Mouse (Mus musculus): Measurements from ENCODE around the gene Det1. TPM values are rescaled to one million over a fixed set of nuclear protein-coding genes. Genes with fewer than 3 reads are reported as not detected.

The Det1 gene
- polyA plus RNA-seq, 1 experiment from 2014 or later, result 15.6 TPM

- Histone ChIP-seq H3K27ac (replicated peaks; ENCODE audit: low read depth, low read length) (no peak overlapping the region), H3K36me3 (ENCODE audit: control insufficient read depth, insufficient read depth, low read length) (no peaks in the 10 kb centered on the region), H3K27me3 (replicated peaks; ENCODE audit: control insufficient read depth, insufficient read depth, low read length) (peaks cover 57% of the 10 kb centered on the region), H3K9me3 (ENCODE audit: control insufficient read depth, low read length) (no peaks in the 10 kb centered on the region), H3K4me2 (ENCODE audit: low read depth, low read length) (no peak overlapping the region), H3K4me1 (ENCODE audit: control insufficient read depth, insufficient read depth, low read length) (peaks cover 11% of the 10 kb centered on the region; the same call in 1 of the 2 replicates), H3K9ac (ENCODE audit: low read depth, low read length) (no peak overlapping the region), H3K4me3 (ENCODE audit: low read depth, low read length) (no peak overlapping the region)
- no peak for ATAC-seq (ENCODE audit: low read depth)
- DNase-seq (ENCODE audit: low spot score), result peak; percentile 58
- WGBS, result 14% methylated on average over 6 of the region's 6 CpGs
Observed at GRCm38 (mm10) chr7:78884139-78884538, 37.1 kb upstream of the Det1 start.

GRCm38 (mm10) chr7:78883726-78884060 is 36.6 kb upstream of the Det1 start:
- DNase-seq (ENCODE audit: low spot score), result no peak
- peaks cover 57% of the 10 kb centered on the region for H3K27me3 ChIP-seq (replicated peaks; ENCODE audit: control insufficient read depth, insufficient read depth, low read length)

GRCm38 (mm10) chr7:78883016-78883725 is 36.1 kb upstream of the Det1 start:
- H3K27ac ChIP-seq (replicated peaks; ENCODE audit: low read depth, low read length), result no peak overlapping the region
- peak overlapping the region; percentile 33 for H3K4me3 ChIP-seq (ENCODE audit: low read depth, low read length)
- H3K9ac ChIP-seq (ENCODE audit: low read depth, low read length), result peak overlapping the region; percentile 21; the same call in 1 of the 2 replicates
- H3K36me3 ChIP-seq (ENCODE audit: control insufficient read depth, insufficient read depth, low read length), result no peaks in the 10 kb centered on the region
- ATAC-seq (ENCODE audit: low read depth) (no peak), DNase-seq (ENCODE audit: low spot score) (peak; percentile 25)
- H3K27me3 ChIP-seq (replicated peaks; ENCODE audit: control insufficient read depth, insufficient read depth, low read length), result peaks cover 57% of the 10 kb centered on the region
- H3K4me2 ChIP-seq (ENCODE audit: low read depth, low read length), result peak overlapping the region; percentile 53
- H3K4me1 ChIP-seq (ENCODE audit: control insufficient read depth, insufficient read depth, low read length), result peaks cover 11% of the 10 kb centered on the region; the same call in 1 of the 2 replicates
- WGBS, result 1% methylated on average over 29 of the region's 34 CpGs
- H3K9me3 ChIP-seq (ENCODE audit: control insufficient read depth, low read length), result no peaks in the 10 kb centered on the region

More at GRCm38 (mm10) chr7:78883726-78884060, 36.6 kb upstream of the Det1 start:
- Histone ChIP-seq H3K9ac (ENCODE audit: low read depth, low read length) (no peak overlapping the region; the same call in 1 of the 2 replicates), H3K36me3 (ENCODE audit: control insufficient read depth, insufficient read depth, low read length) (no peaks in the 10 kb centered on the region), H3K4me1 (ENCODE audit: control insufficient read depth, insufficient read depth, low read length) (peaks cover 11% of the 10 kb centered on the region; the same call in 1 of the 2 replicates), H3K27ac (replicated peaks; ENCODE audit: low read depth, low read length) (no peak overlapping the region), H3K9me3 (ENCODE audit: control insufficient read depth, low read length) (no peaks in the 10 kb centered on the region), H3K4me2 (ENCODE audit: low read depth, low read length) (peak overlapping the region; percentile 53), H3K4me3 (ENCODE audit: low read depth, low read length) (peak overlapping the region; percentile 33; the same call in 1 of the 2 replicates)
- WGBS, result 10% methylated on average over 8 of the region's 8 CpGs
- ATAC-seq (ENCODE audit: low read depth), result no peak

GRCm38 (mm10) chr7:78882469-78882837 is 35.4 kb upstream of the Det1 start:
- DNase-seq (ENCODE audit: low spot score), result peak; percentile 59
- peak overlapping the region; percentile 53 for H3K4me2 ChIP-seq (ENCODE audit: low read depth, low read length)
- 0% methylated on average over 10 of the region's 23 CpGs for WGBS

GRCm38 (mm10) chr7:78881607-78882468 is 34.8 kb upstream of the Det1 start:
- peaks cover 53% of the 10 kb centered on the region for H3K27me3 ChIP-seq (replicated peaks; ENCODE audit: control insufficient read depth, insufficient read depth, low read length)
- H3K4me2 ChIP-seq (ENCODE audit: low read depth, low read length), result peak overlapping the region; percentile 53
- 17% methylated on average over 13 of the region's 16 CpGs for WGBS
- H3K36me3 ChIP-seq (ENCODE audit: control insufficient read depth, insufficient read depth, low read length), result no peaks in the 10 kb centered on the region
- no peak overlapping the region for H3K9ac ChIP-seq (ENCODE audit: low read depth, low read length)
- H3K27ac ChIP-seq (replicated peaks; ENCODE audit: low read depth, low read length), result no peak overlapping the region
- H3K4me3 ChIP-seq (ENCODE audit: low read depth, low read length), result peak overlapping the region; percentile 33
- H3K9me3 ChIP-seq (ENCODE audit: control insufficient read depth, low read length), result no peaks in the 10 kb centered on the region
- H3K4me1 ChIP-seq (ENCODE audit: control insufficient read depth, insufficient read depth, low read length), result peaks cover 7% of the 10 kb centered on the region; the same call in 1 of the 2 replicates
- no peak for ATAC-seq (ENCODE audit: low read depth)
- no peak for DNase-seq (ENCODE audit: low spot score)

More at GRCm38 (mm10) chr7:78882469-78882837, 35.4 kb upstream of the Det1 start:
- ATAC-seq (ENCODE audit: low read depth), result peak; percentile 67; the same call in 1 of the 2 replicates
- H3K4me1 ChIP-seq (ENCODE audit: control insufficient read depth, insufficient read depth, low read length), result peaks cover 8% of the 10 kb centered on the region; the same call in 1 of the 2 replicates
- H3K36me3 ChIP-seq (ENCODE audit: control insufficient read depth, insufficient read depth, low read length), result no peaks in the 10 kb centered on the region
- H3K9ac ChIP-seq (ENCODE audit: low read depth, low read length), result peak overlapping the region; percentile 21; the same call in 1 of the 2 replicates
- H3K4me3 ChIP-seq (ENCODE audit: low read depth, low read length), result peak overlapping the region; percentile 33
- H3K27me3 ChIP-seq (replicated peaks; ENCODE audit: control insufficient read depth, insufficient read depth, low read length), result peaks cover 53% of the 10 kb centered on the region
- H3K27ac ChIP-seq (replicated peaks; ENCODE audit: low read depth, low read length), result no peak overlapping the region
- no peaks in the 10 kb centered on the region for H3K9me3 ChIP-seq (ENCODE audit: control insufficient read depth, low read length)

- no peak overlapping the region for H3K4me2 ChIP-seq (ENCODE audit: low read depth, low read length)
- H3K4me1 ChIP-seq (ENCODE audit: control insufficient read depth, insufficient read depth, low read length), result no peaks in the 10 kb centered on the region
- no peak overlapping the region for H3K27ac ChIP-seq (replicated peaks; ENCODE audit: low read depth, low read length)
- no peak overlapping the region for H3K4me3 ChIP-seq (ENCODE audit: low read depth, low read length)
- no peak for DNase-seq (ENCODE audit: low spot score)
- H3K9me3 ChIP-seq (ENCODE audit: control insufficient read depth, low read length), result no peaks in the 10 kb centered on the region
- H3K9ac ChIP-seq (ENCODE audit: low read depth, low read length), result no peak overlapping the region
- no peak for ATAC-seq (ENCODE audit: low read depth)
- WGBS, result 71% methylated on average over 5 of the region's 5 CpGs
- H3K36me3 ChIP-seq (ENCODE audit: control insufficient read depth, insufficient read depth, low read length), result no peaks in the 10 kb centered on the region
- H3K27me3 ChIP-seq (replicated peaks; ENCODE audit: control insufficient read depth, insufficient read depth, low read length), result no peaks in the 10 kb centered on the region
Observed at GRCm38 (mm10) chr7:78872831-78873230, 25.8 kb upstream of the Det1 start.

- Histone ChIP-seq H3K4me3 (ENCODE audit: low read depth, low read length) (no peak overlapping the region), H3K27ac (replicated peaks; ENCODE audit: low read depth, low read length) (no peak overlapping the region), H3K36me3 (ENCODE audit: control insufficient read depth, insufficient read depth, low read length) (no peaks in the 10 kb centered on the region), H3K9ac (ENCODE audit: low read depth, low read length) (no peak overlapping the region), H3K4me2 (ENCODE audit: low read depth, low read length) (no peak overlapping the region), H3K4me1 (ENCODE audit: control insufficient read depth, insufficient read depth, low read length) (no peaks in the 10 kb centered on the region), H3K9me3 (ENCODE audit: control insufficient read depth, low read length) (no peaks in the 10 kb centered on the region), H3K27me3 (replicated peaks; ENCODE audit: control insufficient read depth, insufficient read depth, low read length) (no peaks in the 10 kb centered on the region)
- DNase-seq (ENCODE audit: low spot score) (no peak), ATAC-seq (ENCODE audit: low read depth) (no peak)
- 80% methylated on average over 6 of the region's 6 CpGs for WGBS
Observed at GRCm38 (mm10) chr7:78872366-78872765, 25.3 kb upstream of the Det1 start.

GRCm38 (mm10) chr7:78868731-78869130 is 21.7 kb upstream of the Det1 start:
- Histone ChIP-seq H3K36me3 (ENCODE audit: control insufficient read depth, insufficient read depth, low read length) (no peaks in the 10 kb centered on the region), H3K9me3 (ENCODE audit: control insufficient read depth, low read length) (no peaks in the 10 kb centered on the region), H3K27ac (replicated peaks; ENCODE audit: low read depth, low read length) (no peak overlapping the region), H3K9ac (ENCODE audit: low read depth, low read length) (no peak overlapping the region), H3K4me1 (ENCODE audit: control insufficient read depth, insufficient read depth, low read length) (no peaks in the 10 kb centered on the region), H3K27me3 (replicated peaks; ENCODE audit: control insufficient read depth, insufficient read depth, low read length) (no peaks in the 10 kb centered on the region), H3K4me2 (ENCODE audit: low read depth, low read length) (no peak overlapping the region), H3K4me3 (ENCODE audit: low read depth, low read length) (no peak overlapping the region)
- ATAC-seq (ENCODE audit: low read depth) (no peak), DNase-seq (ENCODE audit: low spot score) (no peak)
- 55% methylated on average over 5 of the region's 5 CpGs for WGBS
